Comparison of ENCODE assay signal across 10 mouse cellular contexts in the genomic region with DNA sequence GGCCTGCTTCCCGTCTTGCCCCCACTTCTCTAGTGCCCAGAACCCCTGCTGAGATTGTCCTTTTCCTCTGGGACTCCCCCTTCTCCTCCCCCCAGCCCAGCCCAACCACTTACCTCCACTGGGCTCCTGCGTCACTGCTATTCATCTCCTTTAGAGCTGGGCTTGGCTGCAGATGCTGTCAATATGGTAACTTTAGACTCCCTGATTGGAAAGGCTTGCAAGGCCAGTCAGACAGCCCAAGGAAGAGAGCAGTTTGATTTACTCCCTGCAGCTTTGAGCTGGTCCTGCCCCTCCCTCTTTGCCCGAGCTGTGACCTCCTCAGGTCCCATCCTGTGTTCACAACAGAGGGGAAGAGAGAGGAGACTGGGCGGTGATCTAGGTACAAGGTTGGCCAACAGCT.
DNase-seq lines count a peak whose midpoint lies in the region; ATAC-seq and TF ChIP-seq lines count a peak whose summit lies in the region.
"Had no signal": no experiment of that assay in that cellular context is flagged by ENCODE, and none has a peak within 500 bp of the region (broad histone marks: within the 10 kb centered on the region; RNA-seq: fewer than 3 reads in every experiment).

No protein-coding gene starts in this region.

- H3K9me3 ChIP-seq in embryonic facial prominence, embryonic 14.5 days (ENCODE audit: control insufficient read depth, low read length), result no peaks in the 10 kb centered on the region
- H3K9me3 ChIP-seq in limb, embryonic 10.5 days (replicated peaks), result no peaks in the 10 kb centered on the region

- WGBS in embryonic facial prominence, embryonic 14.5 days, result 19% methylated on average over 4 of the region's 4 CpGs
- WGBS in limb, embryonic 10.5 days, result under 1% methylated on average over 4 of the region's 4 CpGs
- WGBS in cerebellum, adult 2 months, result 68% methylated on average over 4 of the region's 4 CpGs

- H3K4me1 ChIP-seq in embryonic facial prominence, embryonic 14.5 days (ENCODE audit: control insufficient read depth, insufficient read depth, low read length), result peaks cover 44% of the 10 kb centered on the region
- peaks cover 50% of the 10 kb centered on the region for H3K4me1 ChIP-seq in limb, embryonic 10.5 days
- no peaks in the 10 kb centered on the region; the same call in 1 of the 2 replicates for H3K4me1 ChIP-seq in cerebellum, adult 2 months (ENCODE audit: control insufficient read depth, insufficient read depth, low read length)

- no peak overlapping the region for H3K4me3 ChIP-seq in gastrocnemius, adult 2 months
- H3K4me3 ChIP-seq in embryonic facial prominence, embryonic 14.5 days (ENCODE audit: low read depth, low read length), result no peak overlapping the region
- peak overlapping the region; percentile 18; the same call in 1 of the 2 replicates for H3K4me3 ChIP-seq in limb, embryonic 10.5 days
- no peak overlapping the region for H3K4me3 ChIP-seq in cerebellum, adult 2 months (replicated peaks; ENCODE audit: insufficient read depth, low read depth, low read length)

- H3K27me3 ChIP-seq in embryonic facial prominence, embryonic 14.5 days (replicated peaks; ENCODE audit: control insufficient read depth, insufficient read depth, low read length), result no peaks in the 10 kb centered on the region
- no peaks in the 10 kb centered on the region for H3K27me3 ChIP-seq in limb, embryonic 10.5 days (ENCODE audit: low read depth, poor library complexity, severe bottlenecking)
- no peaks in the 10 kb centered on the region for H3K27me3 ChIP-seq in cerebellum, adult 2 months (ENCODE audit: control insufficient read depth, insufficient read depth, low read length)

- no peak for TF ChIP-seq POLR2A in cerebellum, adult 2 months (IDR thresholded peaks at IDR 0.05; ENCODE audit: borderline replicate concordance, insufficient read depth, low read length)

- H3K4me2 ChIP-seq in embryonic facial prominence, embryonic 14.5 days (ENCODE audit: low read depth, low read length), result 0 out of 2 replicates have a peak overlapping the region, but pooled peaks have one; percentile 19

- H3K36me3 ChIP-seq in embryonic facial prominence, embryonic 14.5 days (ENCODE audit: control insufficient read depth, insufficient read depth, low read length), result no peaks in the 10 kb centered on the region
- H3K36me3 ChIP-seq in limb, embryonic 10.5 days, result no peaks in the 10 kb centered on the region

- H3K27ac ChIP-seq in gastrocnemius, adult 2 months, result peak overlapping the region; percentile 73
- H3K27ac ChIP-seq in embryonic facial prominence, embryonic 14.5 days (replicated peaks; ENCODE audit: low read depth, low read length), result peak overlapping the region; percentile 76
- peak overlapping the region; percentile 73 for H3K27ac ChIP-seq in limb, embryonic 10.5 days
- H3K27ac ChIP-seq in cerebellum, adult 2 months (ENCODE audit: insufficient read depth, low read length), result no peak overlapping the region
- H3K27ac ChIP-seq: liver, embryonic 14.5 days had no signal

- peak; percentile 50 for DNase-seq in gastrocnemius, adult 2 months
- DNase-seq in gastrocnemius, postnatal 36 days, result no peak
- DNase-seq in ES-CJ7 (ENCODE audit: low read depth, low spot score), result peak; percentile 76
- DNase-seq in embryonic facial prominence, embryonic 14.5 days (ENCODE audit: low spot score), result peak; percentile 90
- no peak for DNase-seq in limb, embryonic 10.5 days (ENCODE audit: low spot score)
- no peak for DNase-seq in cerebellum, adult 11 months
- no peak for DNase-seq in cerebellum, adult 2 months
- DNase-seq in spleen, postnatal 36 days (ENCODE audit: low spot score in 2 of 2), result no peak

- ATAC-seq in embryonic facial prominence, embryonic 14.5 days (ENCODE audit: low read depth), result peak; percentile 61; the same call in 1 of the 2 replicates
- ATAC-seq: CD4-positive, CD25-positive, alpha-beta regulatory T cell, adult 4 months had no signal

- TF ChIP-seq CTCF in gastrocnemius, adult 2 months (IDR thresholded peaks at IDR 0.05), result no peak
- TF ChIP-seq CTCF in cerebellum, adult 2 months (IDR thresholded peaks at IDR 0.05; ENCODE audit: borderline replicate concordance, insufficient read depth, low read depth, low read length), result no peak

- intact Hi-C loops in gastrocnemius, adult 2 months (cut with DNase I), result no loop called here
- intact Hi-C loops in gastrocnemius, postnatal 36 days (cut with DNase I), result no loop called here

- H3K9ac ChIP-seq in embryonic facial prominence, embryonic 14.5 days (ENCODE audit: low read depth, low read length), result peak overlapping the region; percentile 27; the same call in 1 of the 2 replicates
- H3K9ac ChIP-seq: liver, embryonic 14.5 days had no signal

Comparison
In these comparisons a context has a peak if more than half of its experiments do, and no peak if none do; other contexts are left out.
1. DNase-seq: peak in gastrocnemius, adult 2 months (single experiment), ES-CJ7 (single experiment) and embryonic facial prominence, embryonic 14.5 days (single experiment); none in gastrocnemius, postnatal 36 days (0 of 2), limb, embryonic 10.5 days (single experiment), cerebellum, adult 11 months (single experiment), cerebellum, adult 2 months (0 of 2) and spleen, postnatal 36 days (0 of 2).